In the genomic region with DNA sequence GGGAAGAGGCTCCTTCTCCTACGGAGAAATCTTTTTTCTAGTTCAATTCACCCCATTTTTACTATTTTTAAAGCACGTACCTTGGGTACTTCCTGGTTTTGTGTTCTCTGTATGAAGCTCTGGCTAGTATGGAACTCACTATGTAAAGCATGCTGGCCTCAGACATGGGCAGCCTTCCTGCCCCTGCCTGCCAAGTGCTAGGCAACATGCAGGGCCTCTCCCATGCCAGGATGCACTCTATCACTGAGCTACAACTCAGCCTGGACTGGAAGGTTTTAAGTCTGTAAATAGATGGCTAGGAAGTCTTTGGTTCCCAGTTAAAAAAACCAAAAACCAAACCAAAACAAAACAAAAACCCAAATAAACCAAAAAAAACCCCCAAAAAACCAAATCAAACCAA, we compare ENCODE assay signal across 17 mouse cellular contexts.
"Had no signal": no experiment of that assay in that cellular context is flagged by ENCODE, and none has a peak within 500 bp of the region (broad histone marks: within the 10 kb centered on the region; RNA-seq: fewer than 3 reads in every experiment).

No protein-coding gene starts in this region.

- DNase-seq: gastrocnemius, adult 2 months; gastrocnemius, postnatal 10 days; gastrocnemius, postnatal 25 days; heart, adult 18-20 months; heart, postnatal 10 days; heart, postnatal 4 days; kidney, adult 18-20 months; kidney, adult 8-10 months; kidney, postnatal 10 days; kidney, postnatal 25 days; kidney, postnatal 4 days; liver; liver, embryonic 13.5 days had no signal

- ATAC-seq: hindbrain, embryonic 16.5 days; inflammation-experienced regulatory T-cells, adult 6 months; intestine, embryonic 15.5 days; intestine, postnatal 0 days had no signal
